Mouse (Mus musculus) brain, embryonic 14.5 days (tissue): Measurements from ENCODE around the gene Mcpt8.

Experiments
- CTCF ChIP-seq: fragments of 200-500 bp; IDR thresholded peaks from 2 replicates; pipeline ENCODE4 v1.5.1; 2012; ENCODE audit warnings: inconsistent platforms, mild to moderate bottlenecking, moderate library complexity, borderline replicate concordance; ENCODE audit not compliant: insufficient read depth, insufficient read length; ENCODE audit errors: extremely low read depth
- POLR2A ChIP-seq: fragments of 200-500 bp; IDR thresholded peaks from 2 replicates; pipeline ENCODE4 v1.6.1; 2012; ENCODE audit warnings: mild to moderate bottlenecking, inconsistent platforms, borderline replicate concordance; ENCODE audit not compliant: poor library complexity, insufficient read depth, insufficient read length, severe bottlenecking; ENCODE audit errors: extremely low read depth

GRCm38 (mm10) chr14:56085167-56085566, at the start of gene Mcpt8:
- no peak for TF ChIP-seq POLR2A
- TF ChIP-seq CTCF: no peak
